Mouse (Mus musculus): ENCODE data around the gene Haghl.

GRCm38 (mm10) chr17:25786781-25787504 is 1.5 kb upstream of the Haghl start:
- no peak for TF ChIP-seq CTCF (IDR thresholded peaks at IDR 0.05; ENCODE audit: low read depth)
- TF ChIP-seq EP300 (IDR thresholded peaks at IDR 0.05; ENCODE audit: low read depth): no peak

Measured in liver, embryonic 14.5 days (tissue).